Mouse (Mus musculus) heart, embryonic 14.5 days (tissue): Measurements from ENCODE around the gene Mrps2. TPM values are rescaled to one million over a fixed set of nuclear protein-coding genes. Genes with fewer than 3 reads are reported as not detected.
A peak's percentile ranks its signal among the peaks of the same experiment; 100 is the strongest.

Source experiments
- ATAC-seq: fragments of 200-750 bp; cut with Nextera tagmentation; 2 replicates; pipeline ENCODE4 v1.8.0; 2017; ENCODE audit warnings: low read depth, moderate TSS enrichment; ENCODE audit not compliant: insufficient number of reproducible peaks, insufficient read depth, low FRiP score
- H3K27ac ChIP-seq, 2 experiments: fragments of 200-500 bp in 1 of 2; fragments of 300-500 bp in 1 of 2; sonication (generic) in 1 of 2; replicated peaks in 1 of 2; 2 replicates each; pipeline ENCODE4 v1.5.1; 2012 to 2014; ENCODE audit warnings: low read depth in 2 of 2, low read length in 2 of 2, control low read depth in 1 of 2, mild to moderate bottlenecking in 1 of 2, mixed read lengths in 1 of 2; ENCODE audit not compliant: control insufficient read depth in 1 of 2, insufficient read depth in 1 of 2
- H3K27me3 ChIP-seq: fragments of 300-500 bp; sonication (generic); 2 replicates; pipeline ENCODE4 v1.6.1; 2014; ENCODE audit warnings: mild to moderate bottlenecking, low read length, control low read depth; ENCODE audit not compliant: control insufficient read depth, insufficient read depth
- H3K36me3 ChIP-seq: fragments of 300-500 bp; sonication (generic); 2 replicates; pipeline ENCODE4 v1.6.1; 2014; ENCODE audit warnings: mild to moderate bottlenecking, control low read depth, low read length, mixed read lengths; ENCODE audit not compliant: control insufficient read depth, insufficient read depth
- H3K4me1 ChIP-seq, 2 experiments: fragments of 200-500 bp in 1 of 2; fragments of 300-500 bp in 1 of 2; sonication (generic) in 1 of 2; 2 replicates each; pipeline ENCODE4 v1.6.1; 2012 to 2014; ENCODE audit warnings: low read length in 2 of 2, control low read depth in 1 of 2, mixed read lengths in 1 of 2; ENCODE audit not compliant: control insufficient read depth in 2 of 2, insufficient read depth in 2 of 2
- H3K4me2 ChIP-seq: fragments of 300-500 bp; sonication (generic); 2 replicates; pipeline ENCODE4 v1.6.1; 2014; ENCODE audit warnings: mild to moderate bottlenecking, low read length
- H3K4me3 ChIP-seq, 2 experiments: fragments of 200-500 bp in 1 of 2; fragments of 300-500 bp in 1 of 2; sonication (generic) in 1 of 2; 2 replicates each; pipeline ENCODE4 v1.5.1; 2012 to 2014; ENCODE audit warnings: low read length in 2 of 2, mild to moderate bottlenecking in 2 of 2, control low read depth in 1 of 2, low read depth in 1 of 2, moderate library complexity in 1 of 2; ENCODE audit not compliant: control insufficient read depth in 1 of 2, insufficient read depth in 1 of 2
- H3K9ac ChIP-seq: fragments of 300-500 bp; sonication (generic); 2 replicates; pipeline ENCODE4 v1.6.1; 2014; ENCODE audit warnings: mild to moderate bottlenecking, low read length
- H3K9me3 ChIP-seq: fragments of 300-500 bp; sonication (generic); 2 replicates; pipeline ENCODE4 v1.6.1; 2016; ENCODE audit warnings: low read length, control low read depth; ENCODE audit not compliant: control insufficient read depth
- WGBS: fragments of 180-500 bp; shearing (Covaris S2); extraction: QIAGEN DNeasy Blood & Tissue Kit; methylation state at CpG from one replicate; pipeline ENCODE4 v1.1.7; 2014; 5-methylcytosine and 5-hydroxymethylcytosine counted together
- polyA plus RNA-seq: library from polyadenylated mRNA; unstranded; fragments of >200 nt; fragmentation: Nextera tagmentation; extraction: Ambion mirVana; gene quantifications from 2 replicates; pipeline ENCODE4 v1.2.1, GENCODE M21; 2014

The Mrps2 gene
- polyA plus RNA-seq, 1 experiment from 2014 or later: 47.9 TPM

DNA sequence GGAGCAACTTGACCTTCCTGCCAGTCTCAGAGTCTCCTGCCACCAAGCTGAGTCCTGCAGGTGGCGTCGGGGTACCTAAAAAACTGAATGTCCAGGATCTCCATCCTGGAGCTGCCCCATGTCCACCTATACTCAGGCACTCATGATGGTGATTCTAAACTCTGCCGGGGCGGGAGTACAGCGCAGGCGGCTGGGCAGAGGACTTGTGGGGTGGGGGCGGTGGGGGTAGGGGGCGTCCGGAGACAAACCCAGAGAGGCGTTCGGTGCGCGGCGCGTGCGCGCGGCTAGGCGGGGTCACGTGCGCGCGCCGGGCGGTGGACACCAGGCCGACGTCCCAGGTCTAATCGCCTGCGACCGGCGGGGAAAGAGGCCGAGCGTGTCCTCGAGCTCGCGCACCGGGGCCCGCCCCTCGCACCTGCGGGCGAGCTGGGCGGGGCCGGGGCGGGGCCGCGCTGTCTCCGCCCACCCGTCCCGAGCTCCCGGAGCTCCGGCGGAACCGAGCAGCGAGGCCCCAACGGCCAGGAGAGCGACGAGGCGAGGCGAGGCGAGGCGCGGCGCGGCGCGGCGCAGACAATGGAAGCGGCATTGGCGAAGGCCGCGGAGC, 45.0 kb downstream of the Mrps2 start, which contains the start of gene Ralgds:
Ralgds (plus strand) TSS at position 328 of the 604 bp plus-strand sequence.
- H3K9me3 ChIP-seq: no peaks in the 10 kb centered on the region
- H3K4me1 ChIP-seq: peaks cover 11 to 19% of the 10 kb centered on the region in 2 experiments
- H3K27ac ChIP-seq: no peak within 1 kb of the TSS; a peak in 1 of 4 replicates
- H3K36me3 ChIP-seq: no peaks in the 10 kb centered on the region
- H3K4me3 ChIP-seq: peak within 1 kb of the TSS; percentile 71 to 77
- H3K9ac ChIP-seq: peak within 1 kb of the TSS; percentile 87
- under 1% methylated on average over 55 of the region's 71 CpGs for WGBS
- peak; percentile 60; the same call in 1 of the 2 replicates for ATAC-seq
- H3K4me2 ChIP-seq: peak within 1 kb of the TSS; percentile 100
- H3K27me3 ChIP-seq: no peaks in the 10 kb centered on the region

DNA sequence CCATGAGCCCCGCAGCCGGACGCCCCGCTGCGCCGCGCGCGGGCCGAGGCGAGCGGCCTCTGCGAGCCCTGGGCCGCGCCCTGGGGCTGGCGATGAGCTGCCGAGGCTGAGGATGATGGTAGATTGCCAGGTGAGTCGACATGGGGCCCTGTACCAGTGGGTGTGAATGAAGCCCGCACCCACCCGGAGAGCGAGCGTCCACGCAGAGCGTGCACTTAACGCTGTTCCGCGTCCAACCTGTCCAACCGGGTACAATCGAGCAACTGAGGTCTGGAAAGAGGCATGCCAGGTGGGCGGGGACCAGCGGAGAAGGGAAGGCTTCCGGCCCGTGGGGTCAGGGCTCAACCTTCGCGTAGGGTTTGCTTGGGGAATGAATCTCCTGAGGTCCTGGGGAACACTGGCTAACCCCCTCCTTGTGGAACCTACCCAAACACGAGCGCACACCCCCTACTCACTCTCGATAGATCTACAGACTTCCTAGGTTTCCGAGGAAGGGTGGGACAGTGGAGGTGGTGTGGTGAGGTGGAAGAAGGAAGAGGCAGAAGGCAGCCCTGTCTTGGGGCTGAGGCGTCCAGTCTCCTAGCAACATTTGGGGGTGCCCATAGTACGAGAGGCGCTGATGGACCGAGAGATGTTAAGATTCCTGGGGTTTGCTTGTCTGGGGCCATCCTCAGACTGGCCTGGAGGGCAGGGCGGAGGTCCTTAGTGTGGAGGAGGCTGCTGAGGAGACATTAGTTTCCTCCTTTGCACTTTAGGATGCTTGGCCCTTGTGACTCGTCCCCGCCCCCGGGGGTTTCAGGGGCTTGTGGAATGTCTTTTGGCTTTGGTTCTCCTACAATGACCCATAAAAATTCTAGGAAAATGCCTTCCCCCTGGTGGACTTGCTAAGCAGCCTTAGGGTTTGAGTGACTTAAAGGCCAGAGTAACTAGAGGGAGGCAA, 45.8 kb downstream of the Mrps2 start:
- Histone ChIP-seq H3K9ac (peak overlapping the region; percentile 87), H3K9me3 (no peaks in the 10 kb centered on the region), H3K4me1 (peaks cover 11 to 19% of the 10 kb centered on the region in 2 experiments), H3K4me2 (peak overlapping the region; percentile 100), H3K27ac (no peak overlapping the region; a peak in 1 of 4 replicates), H3K4me3 (peak overlapping the region; percentile 71 to 77), H3K27me3 (no peaks in the 10 kb centered on the region), H3K36me3 (no peaks in the 10 kb centered on the region)
- ATAC-seq: 0 out of 2 replicates have a peak, but pooled peaks have one; percentile 5
- 9% methylated on average over 47 of the region's 47 CpGs for WGBS

GRCm38 (mm10) chr2:28514489-28514888, 46.6 kb downstream of the Mrps2 start:
- no peak for ATAC-seq
- Histone ChIP-seq H3K27me3 (no peaks in the 10 kb centered on the region), H3K9me3 (no peaks in the 10 kb centered on the region), H3K4me2 (peak overlapping the region; percentile 100), H3K9ac (0 out of 2 replicates have a peak overlapping the region, but pooled peaks have one; percentile 35), H3K4me1 (peaks cover 11 to 19% of the 10 kb centered on the region in 2 experiments), H3K4me3 (peak overlapping the region in 1 of 2 experiments; percentile 71; a peak in 1 of 4 replicates), H3K36me3 (no peaks in the 10 kb centered on the region), H3K27ac (no peak overlapping the region)
- 22% methylated on average over 5 of the region's 5 CpGs for WGBS

GRCm38 (mm10) chr2:28517206-28517909, 49.5 kb downstream of the Mrps2 start:
- Histone ChIP-seq H3K4me2 (no peak overlapping the region), H3K36me3 (no peaks in the 10 kb centered on the region), H3K9me3 (no peaks in the 10 kb centered on the region), H3K4me1 (peaks cover 11 to 19% of the 10 kb centered on the region in 2 experiments), H3K9ac (no peak overlapping the region), H3K27me3 (no peaks in the 10 kb centered on the region), H3K4me3 (no peak overlapping the region), H3K27ac (no peak overlapping the region)
- ATAC-seq: peak; percentile 37; the same call in 1 of the 2 replicates
- WGBS: 43% methylated on average over 5 of the region's 5 CpGs

- no peak overlapping the region for H3K9ac ChIP-seq
- no peak overlapping the region for H3K4me3 ChIP-seq
- ATAC-seq: no peak
- no peak overlapping the region for H3K4me2 ChIP-seq
- H3K27me3 ChIP-seq: no peaks in the 10 kb centered on the region
- H3K36me3 ChIP-seq: no peaks in the 10 kb centered on the region
- peaks cover 11 to 20% of the 10 kb centered on the region in 2 experiments for H3K4me1 ChIP-seq
- no peaks in the 10 kb centered on the region for H3K9me3 ChIP-seq
- no peak overlapping the region for H3K27ac ChIP-seq
- WGBS: 63% methylated on average over 2 of the region's 2 CpGs
These were observed 50.4 kb downstream of the Mrps2 start for GRCm38 (mm10) chr2:28518231-28518630.

GRCm38 (mm10) chr2:28520581-28520980, 52.7 kb downstream of the Mrps2 start:
- H3K4me3 ChIP-seq: no peak overlapping the region
- H3K27ac ChIP-seq: no peak overlapping the region
- H3K4me2 ChIP-seq: no peak overlapping the region
- peaks cover 17 to 19% of the 10 kb centered on the region in 2 experiments for H3K4me1 ChIP-seq
- no peaks in the 10 kb centered on the region for H3K36me3 ChIP-seq
- H3K27me3 ChIP-seq: no peaks in the 10 kb centered on the region
- H3K9me3 ChIP-seq: no peaks in the 10 kb centered on the region
- whole genome bisulfite sequencing: 77% methylated on average over 5 of the region's 5 CpGs
- no peak overlapping the region for H3K9ac ChIP-seq
- no peak for ATAC-seq
